Mouse (Mus musculus) adrenal gland, adult (tissue): ENCODE data around the gene Slf2.
A peak's percentile ranks its signal among the peaks of the same experiment; 100 is the strongest.

Experiments used
- DNase-seq, 2 experiments: peaks; one replicate each; pipeline ENCODE4 v3.0.0; 2022 to 2023; ENCODE audit warnings: low spot score in 1 of 2; ENCODE audit not compliant: inconsistent age in 2 of 2

Slf2 gene

DNA sequence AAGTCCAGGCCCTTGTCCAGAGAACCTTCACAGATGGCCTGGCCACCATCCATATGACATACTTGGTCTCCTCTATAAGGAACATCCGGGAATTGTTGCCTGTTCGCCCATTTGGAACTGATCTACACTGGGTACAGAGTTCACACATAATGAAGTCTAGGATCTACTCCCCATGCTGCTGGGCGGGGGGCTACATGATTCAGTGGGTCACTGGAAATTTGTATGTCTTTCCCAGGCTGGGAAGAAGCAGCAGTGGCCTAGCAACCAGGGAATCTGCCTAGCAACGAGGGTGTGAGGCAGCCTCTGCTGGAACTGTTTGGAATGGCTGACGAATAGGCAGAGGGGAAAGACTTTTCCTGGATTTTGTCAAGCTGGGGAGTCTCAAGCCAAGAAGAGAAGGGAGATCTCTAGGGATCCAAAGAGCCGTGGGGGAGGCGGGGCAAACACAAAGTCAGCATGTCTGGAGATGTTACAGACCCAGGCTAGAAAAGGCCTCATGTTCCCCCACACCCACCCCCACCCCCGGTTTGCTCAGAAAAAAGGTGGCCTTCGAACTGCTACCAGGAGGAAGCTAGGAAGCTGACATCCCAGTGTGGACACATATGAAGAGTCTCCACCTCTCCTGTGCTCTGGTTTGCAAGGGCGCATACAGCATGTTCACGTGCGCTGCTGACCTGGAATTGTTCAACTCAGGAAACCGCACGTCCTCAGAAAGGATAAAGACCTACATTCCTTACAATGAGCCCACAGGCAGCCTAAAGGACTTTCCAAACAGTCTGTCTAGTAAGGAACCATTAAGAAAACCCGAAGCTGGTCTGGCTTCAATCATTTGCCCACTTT lies 22.9 kb upstream of the Slf2 start:
- DNase-seq = no peak

DNA sequence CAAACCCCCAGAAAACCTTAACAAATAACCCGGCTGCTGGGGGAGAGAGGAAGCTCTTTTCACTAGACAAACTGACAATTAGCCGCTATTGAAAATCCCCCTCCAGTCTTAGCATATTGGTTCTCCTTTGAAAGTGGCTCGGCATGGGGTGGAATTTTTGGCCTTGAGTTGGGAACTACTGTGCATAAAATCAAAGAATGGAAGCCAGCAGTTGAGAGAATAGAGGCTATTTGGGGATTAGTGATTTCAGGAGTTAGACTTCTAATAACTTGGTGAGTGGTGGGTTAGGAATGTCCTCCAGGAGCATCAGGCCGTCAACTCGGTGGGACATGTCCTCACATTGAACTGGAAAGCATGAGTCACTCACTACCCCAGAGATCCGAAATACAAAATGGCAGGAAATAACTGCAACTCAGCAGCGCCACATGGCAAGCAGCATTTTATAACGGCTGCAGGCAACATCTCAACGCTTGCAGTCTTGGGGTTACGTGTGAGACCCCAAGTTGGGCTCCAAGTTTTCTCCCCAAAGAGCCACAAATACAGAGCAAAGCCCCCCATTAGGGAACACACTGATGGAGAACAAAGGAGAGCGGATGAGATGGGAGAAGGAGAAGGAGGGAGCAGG lies 22.0 kb upstream of the Slf2 start:
- no peak for DNase-seq

DNA sequence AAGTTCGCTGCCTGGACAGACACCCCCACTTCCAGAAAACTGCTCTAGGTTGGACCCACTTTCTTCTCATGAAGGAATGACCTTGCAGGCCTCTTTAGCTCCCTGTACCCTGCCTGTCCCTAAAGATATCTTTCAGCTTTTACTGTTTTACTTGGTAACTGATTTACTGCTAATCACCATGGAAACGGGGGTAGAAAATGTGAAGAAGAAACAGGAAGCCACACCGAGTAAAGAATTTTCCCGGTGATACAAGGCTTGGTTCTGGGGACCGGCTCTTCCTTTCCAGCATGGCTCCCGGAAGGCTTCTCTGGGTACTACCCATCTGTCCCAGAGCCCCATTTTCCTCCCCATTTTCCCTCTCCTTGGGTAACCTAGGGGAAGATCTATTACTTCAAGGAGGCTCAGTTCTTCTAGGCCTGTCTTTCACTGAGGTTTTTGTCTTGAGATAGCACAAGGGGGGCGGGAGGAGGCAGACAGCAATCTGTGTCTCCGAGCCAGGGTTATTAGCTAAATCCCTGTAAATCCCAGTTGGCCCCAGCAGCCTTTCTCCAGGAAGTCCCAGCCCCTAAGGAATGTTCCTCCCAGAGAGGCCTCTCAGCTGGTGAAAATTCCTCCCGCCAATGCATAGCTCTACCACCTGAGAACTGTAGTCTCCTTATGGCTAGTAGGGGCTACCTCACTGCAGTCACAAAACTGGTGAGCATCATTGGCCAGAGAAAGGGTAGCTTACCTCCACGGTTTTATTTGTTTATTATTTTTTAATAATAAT lies 16.3 kb upstream of the Slf2 start:
- no peak for DNase-seq

DNA sequence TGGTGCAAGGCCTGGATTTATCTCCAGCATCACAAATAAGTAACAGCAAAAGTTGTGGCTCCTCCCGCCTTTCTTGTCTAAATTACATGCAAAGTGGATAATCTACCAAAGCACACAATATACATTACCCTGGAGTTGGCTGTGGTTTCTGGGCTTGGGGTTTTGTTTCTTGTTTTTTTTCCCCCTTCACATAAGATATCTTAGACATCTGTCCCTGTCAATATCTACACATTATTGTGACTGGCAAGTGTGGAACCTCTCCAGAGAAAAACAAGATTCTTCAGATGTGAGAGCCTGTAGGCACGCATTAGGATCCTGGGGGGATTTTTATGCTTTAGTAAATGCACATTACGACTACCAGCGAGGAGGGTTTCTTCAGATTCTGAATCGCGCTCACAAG lies 12.8 kb upstream of the Slf2 start:
- DNase-seq = no peak

DNA sequence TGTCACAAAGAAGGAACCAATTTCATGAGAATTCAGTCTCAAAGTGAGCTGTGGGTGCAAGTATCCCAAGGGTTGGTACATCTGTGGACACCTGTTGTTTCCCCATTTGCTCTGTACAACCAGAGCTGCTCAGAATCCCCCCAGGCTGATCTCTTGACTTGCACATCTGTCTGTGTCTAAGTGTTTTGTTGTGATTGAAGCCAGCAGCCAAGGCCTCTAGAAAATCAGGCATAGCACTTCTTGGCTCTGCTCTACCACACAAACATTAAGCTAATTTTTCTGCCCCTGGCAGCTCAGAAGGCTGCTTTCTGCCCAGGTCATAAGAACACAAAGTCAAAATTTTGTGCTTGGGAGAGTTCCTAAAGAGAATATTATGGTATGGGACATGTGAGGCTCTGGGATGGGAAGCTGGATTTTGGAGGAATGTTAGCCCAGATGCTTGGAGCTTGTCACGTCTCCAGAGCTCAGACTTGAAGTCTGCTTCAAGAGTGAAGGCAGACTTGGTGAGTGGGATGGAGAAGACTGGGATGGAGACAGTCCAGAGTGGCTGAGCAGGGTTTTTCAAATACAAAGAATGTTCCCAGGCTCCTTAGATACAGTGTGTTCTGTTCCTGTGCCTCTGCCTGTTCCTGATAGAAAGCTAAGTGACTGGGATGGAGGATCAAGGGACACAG lies 9.3 kb upstream of the Slf2 start:
- DNase-seq = no peak

DNA sequence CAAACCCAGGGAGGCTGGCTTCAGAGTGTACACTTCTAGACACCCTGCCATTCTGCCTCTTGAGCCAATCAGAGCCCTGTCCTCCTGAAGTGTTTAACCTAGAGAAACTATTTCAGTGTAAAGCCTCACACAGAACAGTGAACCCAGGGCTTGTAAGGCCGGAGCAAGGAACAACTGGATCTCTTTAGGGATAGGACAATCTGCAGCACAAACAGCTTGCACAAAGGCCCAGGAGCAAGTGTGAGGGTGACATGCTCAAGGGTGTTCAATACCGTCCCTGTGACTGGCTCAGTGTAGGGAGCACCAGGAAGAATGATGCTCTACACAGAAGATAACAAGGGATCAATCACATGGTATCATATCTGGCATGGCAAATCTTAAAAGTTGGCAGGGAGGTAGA lies 8.4 kb upstream of the Slf2 start:
- DNase-seq = no peak

DNA sequence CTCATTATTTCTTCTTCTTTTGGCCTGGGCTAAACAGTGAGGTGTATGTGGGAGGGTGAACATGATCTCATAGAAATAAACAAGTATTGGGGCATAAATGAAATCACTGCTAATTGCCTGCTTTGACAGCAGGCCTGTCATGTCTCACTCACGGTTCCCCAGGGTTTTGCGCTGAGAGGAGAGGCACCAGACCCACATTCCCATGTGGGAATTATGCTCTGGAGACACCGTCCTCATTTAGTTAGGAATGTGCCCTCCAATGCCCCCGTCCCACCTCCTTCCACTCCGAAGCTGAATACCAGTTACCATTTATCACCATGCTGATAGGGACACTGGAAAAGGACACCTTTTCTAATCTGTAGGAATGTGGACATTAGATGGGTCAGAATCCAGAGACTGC lies 6.3 kb upstream of the Slf2 start:
- no peak for DNase-seq

DNA sequence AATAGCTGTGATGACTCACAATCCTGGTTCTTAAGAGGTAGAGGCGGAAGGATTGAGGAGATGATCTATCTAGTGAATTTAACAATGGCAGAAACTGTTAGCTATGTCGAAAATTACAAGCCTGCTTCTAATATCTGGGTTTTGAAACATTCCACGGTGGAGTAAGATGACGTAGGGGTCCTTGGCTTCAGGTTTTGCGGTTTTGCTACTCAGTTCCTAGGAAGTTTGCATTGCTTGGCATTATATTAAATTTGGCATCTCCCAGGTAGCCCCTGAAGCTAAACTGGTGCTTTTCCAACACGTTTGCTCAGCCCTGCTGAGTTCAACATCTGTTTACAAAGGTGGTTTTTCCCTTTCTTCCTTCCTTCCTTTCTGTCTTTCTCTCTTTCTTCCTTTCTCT lies 4.2 kb upstream of the Slf2 start:
- DNase-seq = no peak

DNA sequence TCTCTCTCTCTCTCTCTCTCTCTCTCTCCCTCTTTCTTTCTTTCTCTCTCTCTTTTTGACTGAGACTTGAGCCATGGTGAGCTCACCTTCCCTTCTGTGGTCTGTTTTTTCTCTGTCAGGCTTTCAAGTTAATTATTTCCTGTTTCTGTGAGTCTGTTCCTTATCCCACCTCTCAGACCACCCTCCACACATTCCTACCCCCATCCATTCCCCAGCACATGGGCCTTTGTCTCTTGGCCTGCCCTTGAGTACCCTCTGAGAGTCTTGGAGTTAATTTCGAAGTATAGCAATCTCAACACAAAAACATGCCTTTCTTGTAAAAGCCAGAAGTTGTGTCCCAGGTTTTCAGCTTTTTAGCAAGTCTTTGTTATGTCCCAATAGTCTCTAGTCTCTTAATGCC lies 3.7 kb upstream of the Slf2 start:
- no peak for DNase-seq

DNA sequence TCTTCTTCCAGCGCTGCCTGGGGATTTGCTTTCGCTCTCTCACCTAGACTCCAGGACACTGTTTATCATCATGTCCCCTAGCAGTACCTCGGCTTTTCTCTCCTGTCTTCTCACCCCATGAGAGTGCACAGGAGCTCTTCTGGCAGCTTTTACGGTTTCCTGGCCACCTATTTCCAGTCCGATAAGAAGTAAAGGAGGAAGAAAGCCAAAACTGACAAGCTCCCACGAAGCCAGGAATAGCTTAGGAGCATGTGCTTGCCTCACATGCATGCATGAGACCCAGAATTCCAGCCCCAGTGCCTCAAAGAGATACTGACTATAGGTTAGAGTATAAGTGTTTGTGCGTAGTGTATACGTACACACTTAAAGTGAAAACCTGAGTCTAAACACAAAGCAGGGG lies 2.8 kb upstream of the Slf2 start:
- DNase-seq = no peak

DNA sequence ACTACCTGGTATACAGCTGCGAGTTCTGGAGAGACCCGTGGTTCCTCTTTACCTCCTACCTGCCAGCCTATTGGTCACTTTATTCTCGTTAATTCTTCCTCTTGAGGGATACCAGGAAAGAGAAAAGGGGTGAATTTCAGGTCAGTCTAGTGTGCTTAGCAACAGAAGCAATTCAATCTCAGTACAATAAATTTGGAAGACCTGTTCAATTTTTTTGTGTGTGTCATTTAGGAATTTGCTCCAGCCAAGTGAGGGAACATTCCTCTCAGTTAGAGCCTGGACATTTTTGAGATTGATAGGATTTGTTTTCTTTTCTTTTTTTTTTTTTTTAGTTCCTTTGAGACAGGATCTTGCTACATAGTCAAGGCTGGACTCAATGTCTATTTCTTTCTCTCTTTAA lies 1.7 kb upstream of the Slf2 start:
- DNase-seq = no peak

DNA sequence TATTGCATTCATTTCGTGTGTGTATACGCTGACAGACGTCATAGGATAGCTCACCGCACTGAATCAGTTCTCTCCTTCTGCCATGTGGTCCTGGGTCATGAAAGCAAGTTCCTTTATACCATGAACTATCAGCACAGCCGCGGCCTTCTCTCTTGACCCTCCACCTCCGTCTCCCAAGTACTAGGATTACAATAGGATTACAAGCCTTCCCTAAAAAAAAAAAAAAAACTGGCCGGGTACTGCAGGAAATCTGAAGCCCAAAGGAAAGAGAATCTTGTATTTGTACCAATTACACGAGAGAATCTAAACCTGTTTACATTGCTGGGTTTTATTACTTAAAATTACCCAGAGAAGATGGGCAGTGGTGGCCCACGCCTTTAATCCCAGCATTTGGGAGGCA lies 1.3 kb upstream of the Slf2 start:
- no peak for DNase-seq

DNA sequence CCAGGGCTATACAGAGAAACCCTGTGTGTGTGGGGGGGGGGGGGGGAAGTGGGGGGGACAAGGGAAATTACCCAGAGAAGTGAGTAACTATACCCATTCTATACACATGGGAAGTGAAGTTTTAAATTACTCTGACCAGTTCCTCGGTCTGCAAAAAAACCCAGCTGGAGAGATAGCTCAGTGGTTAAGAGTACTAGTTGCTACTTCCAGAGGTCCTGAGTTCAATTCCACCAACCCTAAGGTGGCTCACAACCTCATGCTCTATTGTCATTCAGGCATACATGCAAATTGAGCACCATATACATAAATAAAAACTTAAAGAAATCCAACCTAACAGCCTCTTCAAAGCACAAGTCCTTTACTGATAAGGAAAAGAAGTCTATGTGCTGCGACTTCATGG lies 829 bp upstream of the Slf2 start:
- DNase-seq = no peak

DNA sequence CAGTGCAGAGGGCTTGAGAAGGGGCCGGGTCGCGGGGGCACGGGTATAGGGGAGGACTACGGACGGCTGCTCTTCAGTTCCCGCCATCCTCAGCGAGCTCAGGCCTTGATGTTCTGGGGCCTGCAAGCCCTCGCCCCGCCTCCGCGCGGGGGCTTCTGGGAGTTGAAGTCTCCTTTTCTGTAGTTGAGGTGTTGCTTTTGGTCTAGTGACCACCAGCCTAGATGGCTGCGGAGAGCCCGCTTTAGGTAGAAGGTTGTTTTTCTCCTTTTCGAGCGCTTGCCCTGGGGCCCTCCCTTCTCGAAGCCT lies 456 bp downstream of the Slf2 start:
- peak; percentile 90 to 94 for DNase-seq

DNA sequence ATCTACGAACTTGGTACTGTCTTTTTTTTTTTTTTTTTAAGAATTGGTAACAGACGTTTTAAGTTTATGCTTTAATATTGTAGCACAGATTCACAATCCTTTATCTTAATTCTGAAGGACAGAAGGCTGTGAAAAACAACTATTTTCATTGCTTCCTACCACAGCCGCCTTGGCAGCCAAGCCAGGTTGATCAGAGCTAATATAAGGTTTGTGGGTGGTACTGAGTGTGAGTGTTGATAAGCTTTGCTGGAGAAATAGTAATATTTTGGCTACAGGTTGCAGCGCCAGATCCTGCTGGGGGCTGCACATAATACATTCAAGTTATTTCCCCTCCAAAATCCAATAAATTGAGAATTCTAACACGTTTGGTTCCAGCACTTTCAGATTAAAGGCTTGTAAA lies 1.1 kb downstream of the Slf2 start:
- no peak for DNase-seq

DNA sequence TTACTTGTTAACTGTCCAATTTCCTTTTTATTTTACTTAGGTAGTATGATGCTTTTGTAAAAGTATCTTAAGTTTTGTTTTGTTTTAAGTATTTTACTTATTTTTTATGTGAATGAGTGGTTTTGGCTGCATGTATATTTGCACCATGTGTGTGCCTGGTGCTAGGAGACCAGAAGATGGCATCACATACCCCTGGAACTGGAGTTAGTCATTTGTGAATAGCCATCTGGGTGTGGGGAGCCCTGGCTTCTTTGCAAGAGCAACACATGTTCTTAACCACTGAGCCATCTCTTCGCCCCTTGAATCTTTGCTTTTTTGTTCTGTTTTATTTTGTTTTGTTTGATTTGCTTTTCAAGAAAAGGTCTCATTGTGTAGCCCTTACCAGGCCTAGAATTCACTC lies 2.2 kb downstream of the Slf2 start:
- no peak for DNase-seq

DNA sequence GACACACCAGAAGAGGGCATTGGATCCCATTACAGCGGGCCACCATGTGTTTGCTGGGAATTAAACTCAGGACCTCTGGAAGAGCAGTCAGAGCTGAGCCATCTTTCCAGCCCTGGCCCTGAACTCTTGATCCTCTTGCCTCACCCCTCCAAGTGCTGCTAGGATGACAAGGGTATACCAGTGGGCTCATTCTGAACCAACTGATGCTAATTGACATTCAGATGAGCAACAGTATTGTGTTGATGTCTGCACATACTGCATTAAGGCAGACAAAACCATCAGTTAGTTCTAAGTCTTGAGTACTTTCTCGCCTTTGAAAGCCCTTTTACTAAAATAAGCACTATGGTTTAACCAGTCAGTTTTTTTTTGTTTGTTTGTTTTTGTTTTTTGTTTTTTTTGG lies 28.7 kb downstream of the Slf2 start:
- no peak for DNase-seq

DNA sequence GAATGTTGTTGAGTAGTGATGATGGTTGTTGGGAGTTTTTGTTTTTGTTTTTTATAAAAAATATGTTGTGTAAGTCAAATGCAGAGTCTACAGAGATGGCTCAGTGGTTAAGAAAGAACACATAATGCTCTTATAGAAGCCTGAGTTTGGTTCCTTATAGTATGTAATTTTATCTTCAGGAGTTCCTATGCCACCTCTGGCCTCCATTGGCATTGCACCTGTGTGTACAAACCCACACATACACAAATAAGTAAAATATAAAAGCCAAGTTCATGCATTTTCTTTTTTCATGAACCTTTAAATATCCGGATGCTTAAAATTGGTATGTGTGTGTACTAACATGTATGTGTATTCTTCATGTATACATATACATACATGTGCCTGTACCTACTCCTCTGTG lies 35.0 kb downstream of the Slf2 start:
- DNase-seq = no peak

DNA sequence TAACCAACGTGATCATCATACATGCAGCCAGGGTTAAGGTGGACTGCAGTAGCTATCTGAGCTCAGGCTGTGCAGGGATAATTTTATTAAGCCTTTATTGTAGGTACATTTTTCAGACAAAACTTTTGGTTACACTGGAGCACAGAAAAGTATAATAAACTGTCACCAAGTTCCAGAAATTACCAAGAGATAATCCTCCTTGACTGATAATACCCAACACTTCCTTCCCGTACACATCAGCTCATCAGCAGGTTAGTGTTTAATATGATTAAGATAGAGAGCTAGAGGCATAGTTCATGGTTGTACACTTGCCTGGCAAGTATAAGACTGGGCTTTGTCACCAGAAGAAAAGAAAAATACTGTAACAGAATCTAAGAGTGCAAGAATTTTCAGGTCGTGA lies 37.4 kb downstream of the Slf2 start:
- no peak for DNase-seq

DNA sequence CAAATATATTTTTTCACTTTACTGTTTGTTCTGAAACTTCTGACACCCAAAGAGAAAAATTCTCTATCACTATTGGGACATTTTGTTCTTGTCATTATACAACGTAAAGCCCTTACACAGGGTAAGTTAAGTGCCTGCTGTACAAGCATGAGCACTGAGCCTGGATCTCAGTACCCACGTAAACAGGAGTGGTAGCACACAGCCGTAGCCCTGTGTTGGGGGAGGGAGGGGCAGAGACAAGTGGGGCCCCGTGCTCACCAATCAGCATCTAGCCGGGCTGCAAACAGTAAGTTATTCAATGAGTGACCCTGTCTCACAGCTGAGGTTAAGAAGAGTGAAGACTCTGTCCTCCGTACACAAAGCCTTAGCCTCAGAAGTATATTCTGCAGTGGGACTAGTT lies 45.7 kb downstream of the Slf2 start:
- no peak for DNase-seq

DNA sequence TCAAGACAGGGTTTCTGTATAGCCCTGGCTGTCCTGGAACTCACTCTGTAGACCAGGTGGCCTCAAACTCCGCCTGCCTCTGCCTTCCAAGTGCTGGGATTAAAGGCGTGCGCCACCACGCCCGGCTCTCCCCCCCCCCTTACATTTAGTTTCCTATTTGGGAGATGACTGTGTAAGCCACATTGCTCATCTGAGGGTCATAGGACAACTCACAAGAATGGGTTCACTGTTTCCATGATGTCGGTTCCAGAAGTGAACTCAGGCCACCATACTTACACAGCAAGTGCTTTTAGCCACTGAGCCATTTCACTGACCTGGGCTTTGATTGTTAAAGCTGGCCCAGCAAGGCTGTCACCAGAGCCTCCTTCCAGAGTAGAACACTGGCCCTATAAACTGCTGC lies 46.2 kb downstream of the Slf2 start:
- no peak for DNase-seq

DNA sequence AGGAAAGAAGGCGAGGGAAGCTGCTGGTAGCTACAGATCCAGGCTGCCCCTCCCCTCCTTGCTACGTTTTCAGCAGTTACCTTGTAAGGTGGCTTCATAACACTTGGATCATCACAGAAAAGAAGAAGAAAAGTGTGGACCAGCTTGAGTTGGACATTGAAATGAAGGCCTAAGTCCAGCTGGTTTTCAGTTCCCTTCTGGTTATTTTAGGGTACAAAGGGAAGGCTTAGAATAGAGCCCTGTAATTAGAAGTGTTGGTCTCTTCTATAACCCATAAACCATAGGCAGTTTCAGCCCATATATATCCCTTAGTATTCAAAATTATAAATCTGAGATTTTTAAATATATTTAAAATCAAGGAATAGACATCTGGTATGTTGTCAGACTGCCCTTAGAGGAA lies 49.8 kb downstream of the Slf2 start:
- DNase-seq = no peak
